Mouse (Mus musculus): ENCODE data around the gene Jag2. TPM values are rescaled to one million over a fixed set of nuclear protein-coding genes. Genes with fewer than 3 reads are reported as not detected.

Jag2 gene
- total RNA-seq (2017): 0.70 and 0.86 TPM in 2 replicates

- ATAC-seq (ENCODE audit: extremely low read depth, insufficient number of reproducible peaks, low FRiP score, poor library complexity, severe bottlenecking): no peak
Observed at GRCm38 (mm10) chr12:112929562-112930352, at the start of gene Jag2. Gene Jag2 (minus strand): TSS chr12:112929776.

- no peak for ATAC-seq (ENCODE audit: extremely low read depth, insufficient number of reproducible peaks, low FRiP score, poor library complexity, severe bottlenecking)
Observed at GRCm38 (mm10) chr12:112977156-112977555, 47.6 kb upstream of the Jag2 start.

GRCm38 (mm10) chr12:112976371-112977073, 46.9 kb upstream of the Jag2 start, which contains the start of gene Btbd6:
Gene Btbd6 (plus strand): TSS chr12:112976482.
- ATAC-seq (ENCODE audit: extremely low read depth, insufficient number of reproducible peaks, low FRiP score, poor library complexity, severe bottlenecking): peak; percentile 81

GRCm38 (mm10) chr12:112974736-112975135, 45.2 kb upstream of the Jag2 start:
- ATAC-seq (ENCODE audit: extremely low read depth, insufficient number of reproducible peaks, low FRiP score, poor library complexity, severe bottlenecking): no peak

GRCm38 (mm10) chr12:112969616-112970015, 40.0 kb upstream of the Jag2 start:
- no peak for ATAC-seq (ENCODE audit: extremely low read depth, insufficient number of reproducible peaks, low FRiP score, poor library complexity, severe bottlenecking)

DNA sequence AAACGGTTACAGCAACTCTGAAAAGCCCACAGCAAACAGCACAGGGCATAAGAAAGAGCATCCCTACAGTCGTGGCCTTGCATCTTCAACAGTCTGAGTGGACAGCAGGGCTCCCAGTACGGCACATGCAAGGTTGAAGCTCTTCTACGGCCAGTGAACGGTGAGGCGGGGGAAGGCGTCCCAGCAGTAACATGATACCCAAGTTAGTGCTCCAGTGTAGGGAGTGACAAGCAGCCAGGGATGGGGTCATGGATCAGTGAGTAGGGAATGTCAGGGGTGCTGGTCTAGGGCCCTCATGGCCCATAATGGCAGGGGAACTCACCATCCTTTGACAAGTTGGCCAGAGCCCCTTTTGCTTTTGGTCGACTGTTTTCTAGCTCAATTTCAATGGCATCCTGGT, 39.4 kb upstream of the Jag2 start:
- no peak for ATAC-seq (ENCODE audit: extremely low read depth, insufficient number of reproducible peaks, low FRiP score, poor library complexity, severe bottlenecking)

GRCm38 (mm10) chr12:112965783-112966182, 36.2 kb upstream of the Jag2 start:
- no peak for ATAC-seq (ENCODE audit: extremely low read depth, insufficient number of reproducible peaks, low FRiP score, poor library complexity, severe bottlenecking)

GRCm38 (mm10) chr12:112961872-112962271, 32.3 kb upstream of the Jag2 start:
- no peak for ATAC-seq (ENCODE audit: extremely low read depth, insufficient number of reproducible peaks, low FRiP score, poor library complexity, severe bottlenecking)

DNA sequence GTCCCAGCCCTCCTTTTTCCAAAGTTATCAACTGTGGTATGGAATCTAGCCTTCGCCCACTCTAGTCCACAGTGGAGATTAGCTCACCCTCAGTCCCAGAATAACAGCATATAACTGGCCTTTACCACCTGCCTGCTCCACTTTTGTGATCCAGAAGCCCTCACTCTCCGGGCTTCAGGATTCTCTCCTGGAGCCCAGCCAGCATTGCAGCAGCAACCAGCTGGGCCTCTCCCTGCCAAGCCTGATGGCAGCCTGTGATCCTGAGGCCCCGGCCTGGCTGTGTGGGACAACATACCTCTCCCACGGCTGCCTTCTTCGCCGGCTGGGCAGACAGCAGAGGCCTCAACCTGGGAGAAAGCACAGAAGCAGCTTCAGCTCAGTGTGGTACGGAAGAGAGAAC, 31.9 kb upstream of the Jag2 start:
- ATAC-seq (ENCODE audit: extremely low read depth, insufficient number of reproducible peaks, low FRiP score, poor library complexity, severe bottlenecking): no peak

- no peak for ATAC-seq (ENCODE audit: extremely low read depth, insufficient number of reproducible peaks, low FRiP score, poor library complexity, severe bottlenecking)
Observed at GRCm38 (mm10) chr12:112959421-112959820, 29.8 kb upstream of the Jag2 start.

DNA sequence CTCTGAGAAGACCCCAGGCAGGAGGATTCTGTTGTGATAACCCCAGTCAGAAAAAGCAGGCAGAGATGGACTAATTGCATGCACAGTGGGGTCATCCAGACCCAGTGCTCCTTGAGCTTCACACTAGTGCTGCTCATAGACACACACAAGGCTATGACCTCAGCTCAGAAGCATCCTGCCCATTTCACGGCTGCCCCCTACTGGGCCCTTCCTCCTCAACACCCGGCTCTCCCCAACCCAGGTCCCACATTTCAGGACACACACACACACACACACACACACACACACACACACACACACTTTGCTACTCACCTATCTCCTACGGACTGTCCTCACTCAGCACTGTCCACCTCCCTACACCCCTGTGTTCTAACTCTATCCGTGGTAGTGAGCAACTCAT, 28.7 kb upstream of the Jag2 start:
- ATAC-seq (ENCODE audit: extremely low read depth, insufficient number of reproducible peaks, low FRiP score, poor library complexity, severe bottlenecking): no peak

- ATAC-seq (ENCODE audit: extremely low read depth, insufficient number of reproducible peaks, low FRiP score, poor library complexity, severe bottlenecking): peak; percentile 64
Observed at GRCm38 (mm10) chr12:112955800-112956199, 26.2 kb upstream of the Jag2 start.

GRCm38 (mm10) chr12:112952926-112953565, 23.5 kb upstream of the Jag2 start:
- ATAC-seq (ENCODE audit: extremely low read depth, insufficient number of reproducible peaks, low FRiP score, poor library complexity, severe bottlenecking): no peak

GRCm38 (mm10) chr12:112952433-112952832, 22.9 kb upstream of the Jag2 start:
- no peak for ATAC-seq (ENCODE audit: extremely low read depth, insufficient number of reproducible peaks, low FRiP score, poor library complexity, severe bottlenecking)

DNA sequence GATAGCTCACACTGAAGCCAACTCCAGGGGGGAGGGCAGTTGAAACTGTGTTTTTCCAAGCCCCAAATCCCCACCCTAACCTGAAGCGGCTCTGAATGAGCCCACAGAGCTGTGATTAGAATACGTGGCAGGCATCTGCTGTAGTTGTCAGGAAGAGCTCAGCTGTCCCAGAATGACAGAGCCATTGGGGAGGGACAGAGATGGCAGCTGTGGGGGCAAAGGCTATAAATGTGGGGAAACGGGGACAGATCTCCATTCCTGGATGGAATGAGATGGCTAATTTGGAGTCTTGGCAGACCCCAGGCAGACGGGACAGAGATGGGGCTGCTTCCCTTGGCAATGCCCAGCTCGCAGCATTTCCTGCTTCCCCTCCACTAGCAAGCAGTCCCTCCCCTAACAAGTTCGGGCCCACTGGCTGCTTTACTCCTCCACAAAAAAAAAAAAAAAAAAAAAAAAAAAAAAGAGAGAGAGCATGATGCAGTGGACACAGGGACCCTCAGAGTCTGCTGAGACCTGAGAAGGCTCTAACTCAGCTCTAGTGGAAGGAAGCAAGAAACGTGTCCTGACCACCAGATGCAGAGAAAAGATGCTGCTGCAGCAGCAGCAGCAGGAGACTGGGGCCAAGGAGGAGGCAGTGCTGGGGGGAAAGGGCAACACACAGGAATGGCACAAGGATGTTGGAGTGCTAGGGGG, 21.7 kb upstream of the Jag2 start:
- ATAC-seq (ENCODE audit: extremely low read depth, insufficient number of reproducible peaks, low FRiP score, poor library complexity, severe bottlenecking): no peak

DNA sequence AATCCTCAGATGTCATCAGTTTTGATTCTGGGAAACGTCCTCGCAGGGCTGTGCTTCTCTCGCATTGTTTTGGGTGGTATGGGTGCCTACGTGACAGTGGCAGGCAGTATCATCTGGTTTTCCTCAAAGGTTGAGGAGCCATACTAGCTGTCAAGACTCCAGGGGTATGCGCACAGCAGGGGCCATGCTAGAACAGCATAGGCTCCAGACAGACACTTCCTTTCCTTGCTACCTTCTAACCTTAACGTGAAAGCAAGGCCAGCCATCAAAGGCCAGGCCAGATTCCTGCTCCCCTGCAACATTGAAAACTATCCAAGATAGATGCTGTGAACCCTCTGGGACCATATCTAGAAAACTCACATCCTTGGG, 21.2 kb upstream of the Jag2 start:
- ATAC-seq (ENCODE audit: extremely low read depth, insufficient number of reproducible peaks, low FRiP score, poor library complexity, severe bottlenecking): no peak

GRCm38 (mm10) chr12:112950040-112950760, 20.6 kb upstream of the Jag2 start:
- no peak; the same call in 1 of the 2 replicates for ATAC-seq (ENCODE audit: extremely low read depth, insufficient number of reproducible peaks, low FRiP score, poor library complexity, severe bottlenecking)

DNA sequence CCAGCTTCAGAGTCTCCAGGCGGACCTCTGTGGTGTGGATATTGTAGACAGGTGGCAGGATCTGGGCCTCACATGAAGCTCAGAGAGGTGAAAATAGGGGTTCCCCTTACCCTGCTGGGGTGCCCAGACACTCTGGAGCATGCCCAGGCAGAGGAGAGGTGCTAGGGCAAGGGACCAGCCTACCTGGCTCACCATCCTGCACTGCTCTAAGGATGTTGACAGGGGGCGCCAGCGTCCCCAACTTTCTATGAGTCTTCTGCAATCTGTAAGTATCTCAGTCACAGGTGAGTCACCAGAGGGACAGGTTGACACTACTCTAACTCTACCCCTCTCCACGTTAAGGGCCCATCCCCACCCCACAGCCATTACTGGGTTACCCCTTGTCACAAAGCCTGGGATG, 17.7 kb upstream of the Jag2 start:
- 0 out of 2 replicates have a peak, but pooled peaks have one; percentile 14 for ATAC-seq (ENCODE audit: extremely low read depth, insufficient number of reproducible peaks, low FRiP score, poor library complexity, severe bottlenecking)

DNA sequence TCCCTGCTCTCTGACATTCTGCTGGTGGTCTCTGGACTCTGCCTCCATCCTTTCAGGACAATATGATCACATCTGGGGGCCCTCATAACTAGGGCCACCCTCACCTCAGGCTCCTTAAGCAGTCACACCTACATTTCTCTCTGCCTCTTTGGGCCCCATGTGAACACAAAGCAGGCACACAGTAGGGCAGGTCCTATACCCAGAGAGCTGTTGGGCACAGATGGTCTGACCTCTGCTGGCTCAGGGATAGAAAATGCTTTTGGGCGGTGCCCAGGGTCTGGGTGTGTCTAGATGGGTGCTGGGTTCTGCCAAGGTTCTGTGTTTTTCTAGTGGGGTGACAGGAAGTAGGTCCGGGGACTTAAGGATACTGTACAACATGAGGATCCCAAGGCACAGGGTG, 14.1 kb upstream of the Jag2 start:
- ATAC-seq (ENCODE audit: extremely low read depth, insufficient number of reproducible peaks, low FRiP score, poor library complexity, severe bottlenecking): no peak
